Mouse (Mus musculus) left cerebral cortex, postnatal 10 days (tissue): ENCODE data around the gene Sh3gl2. TPM values are rescaled to one million over a fixed set of nuclear protein-coding genes. Genes with fewer than 3 reads are reported as not detected.

Experiments
- DNase-seq, 2 experiments: peaks; one replicate each; pipeline ENCODE4 v3.0.0; 2021 to 2022; ENCODE audit warnings: low spot score in 2 of 2, mixed read lengths in 1 of 2; ENCODE audit errors: extremely low spot score in 1 of 2
- intact Hi-C: fragments of 180-260 bp; cut with DNase I; formaldehyde crosslinking; loops from one replicate; pipeline ENCODE4 v1.15.1; 2025
- total RNA-seq, 2 experiments: library from RNA; stranded (reverse); gene quantifications; 2 replicates each; pipeline ENCODE4 v1.2.3; 2021

Gene Sh3gl2
- 100 to 1,000 TPM; 256 to 261 TPM for total RNA-seq

- intact Hi-C loops, result loop anchor here (5.0 kb wide), 2 partner anchors 122 to 172 kb away; no protein-coding TSS in a partner anchor
- DNase-seq, result peak; percentile 44 to 84
Observed at GRCm38 (mm10) chr4:85205071-85205635, at the start of gene Sh3gl2. Sh3gl2 (plus strand) TSS chr4:85205126.

- DNase-seq, result no peak
- intact Hi-C loops, result loop anchor here (5.0 to 10.0 kb wide), 3 partner anchors 641 to 1394 kb away; partner anchors contain the start of gene Saxo1
Observed at GRCm38 (mm10) chr4:85161156-85161555, 43.8 kb upstream of the Sh3gl2 start.

DNA sequence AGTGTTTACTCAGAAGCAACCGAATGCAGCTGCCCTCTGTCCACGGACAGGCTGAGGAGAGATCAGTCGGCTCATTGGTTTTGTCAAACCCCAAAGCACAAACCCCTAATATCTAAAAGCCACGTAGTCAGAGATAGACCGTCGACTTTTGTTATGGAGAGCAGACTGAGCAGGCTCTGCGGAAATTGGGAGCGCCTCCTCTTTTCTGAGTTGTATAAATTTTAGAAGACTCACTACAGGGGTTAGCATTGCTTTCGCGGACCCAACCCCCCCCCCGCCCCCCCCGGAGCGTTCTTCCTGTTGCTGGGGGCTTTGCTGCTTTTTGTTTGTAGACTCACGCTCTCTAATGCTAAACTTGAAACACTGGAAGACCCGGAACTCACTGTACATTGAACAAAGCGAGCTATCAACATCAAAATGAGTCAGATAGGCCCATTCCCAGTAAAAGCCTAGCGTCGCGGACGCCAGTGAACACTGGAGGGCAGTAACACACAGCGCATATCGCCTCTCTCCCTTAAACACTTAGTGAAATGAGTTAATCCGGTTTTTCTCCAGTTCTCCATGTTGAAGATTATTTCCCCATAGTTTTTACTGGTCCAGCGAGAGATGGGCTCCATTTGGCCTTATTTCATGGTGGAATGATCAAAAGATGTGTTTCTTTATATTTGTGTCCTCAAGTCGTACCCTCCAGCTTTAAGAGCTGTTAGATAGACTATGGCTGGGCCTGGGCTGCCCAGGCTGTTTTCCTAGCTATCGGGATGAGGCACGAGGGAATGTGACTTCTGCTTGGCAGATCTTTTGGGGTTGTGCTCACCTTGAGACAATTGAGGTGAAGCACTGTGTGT, 42.2 kb upstream of the Sh3gl2 start:
- intact Hi-C loops, result loop anchor here (2.0 to 10.0 kb wide), 4 partner anchors 230 to 1392 kb away; partner anchors contain the start of gene Saxo1
- DNase-seq, result peak; percentile 44 to 54

GRCm38 (mm10) chr4:85163313-85163615, 41.7 kb upstream of the Sh3gl2 start:
- DNase-seq, result no peak
- intact Hi-C loops, result loop anchor here (2.0 to 10.0 kb wide), 4 partner anchors 230 to 1392 kb away; partner anchors contain the start of gene Saxo1

DNA sequence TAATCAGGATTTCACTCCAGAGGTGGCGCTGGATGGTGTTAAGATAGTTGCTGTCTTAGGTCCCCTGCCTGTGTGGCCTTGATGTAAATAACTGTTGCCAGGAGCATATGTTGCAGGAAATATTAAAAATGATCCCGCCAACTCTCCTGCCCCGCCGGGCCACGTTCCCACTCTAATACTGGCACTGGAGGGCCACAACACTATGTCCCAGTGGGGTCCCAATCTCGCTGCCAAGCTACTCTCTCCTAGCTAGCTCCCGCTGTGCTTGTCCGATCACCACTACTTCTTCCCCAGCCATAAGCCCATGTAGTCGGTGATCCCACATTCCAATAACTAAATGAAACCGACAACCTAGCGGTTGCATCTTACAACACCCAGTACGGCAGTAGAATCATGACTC, 36.9 kb upstream of the Sh3gl2 start:
- intact Hi-C loops, result loop anchor here (10.0 kb wide), 1 partner anchor 1387 kb away; the partner anchor contains the start of gene Saxo1
- no peak for DNase-seq

DNA sequence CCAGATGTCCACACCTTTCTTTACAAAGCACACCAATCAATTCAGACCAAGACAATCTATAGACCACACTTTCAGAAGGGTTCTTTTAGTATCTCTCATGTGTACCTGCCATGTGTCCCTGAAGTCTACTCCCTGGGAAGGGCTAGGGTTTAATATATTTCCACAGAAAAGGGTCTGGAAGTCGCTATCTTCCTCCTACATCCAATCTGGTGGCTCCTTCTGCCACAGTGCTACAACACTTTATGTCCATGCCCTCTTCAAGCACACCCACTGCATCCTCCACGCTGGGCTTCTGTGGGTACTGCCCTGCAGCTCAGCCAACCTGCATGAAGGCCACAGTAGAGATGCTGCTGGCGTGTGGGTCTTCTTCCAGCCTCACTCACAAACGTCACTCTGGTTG, 29.5 kb upstream of the Sh3gl2 start:
- DNase-seq, result no peak
- intact Hi-C loops, result no loop called here

DNA sequence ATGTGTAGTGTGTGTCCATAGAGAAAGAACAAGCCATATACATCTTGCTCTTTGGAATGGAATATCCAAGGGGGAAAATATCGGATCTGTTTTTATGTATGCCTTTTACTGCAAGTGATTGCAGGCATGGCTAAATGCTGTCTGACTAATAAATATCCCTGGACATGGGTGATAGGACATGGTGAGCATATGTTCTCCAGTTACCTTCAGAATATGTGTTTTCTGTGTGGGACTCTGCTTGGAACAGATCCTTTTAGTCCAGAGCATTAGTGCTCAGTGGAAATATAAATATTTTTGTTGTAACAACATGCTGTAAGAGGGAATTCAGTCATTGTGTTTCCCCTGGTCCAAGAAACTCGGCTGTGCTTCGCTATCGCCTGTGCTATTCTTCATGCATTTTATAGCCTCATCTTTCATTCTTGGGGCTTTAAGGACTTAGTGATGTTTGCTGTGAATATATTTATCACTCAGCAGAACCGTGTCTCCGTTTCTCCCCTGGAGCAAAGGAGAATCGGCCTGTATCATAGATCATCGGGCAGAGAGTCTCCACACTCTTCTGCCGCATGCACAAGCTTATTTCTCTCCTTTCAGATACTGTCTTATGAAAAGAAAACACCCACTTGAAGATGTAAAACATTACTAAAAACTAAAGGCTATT, 26.4 kb upstream of the Sh3gl2 start:
- no peak for DNase-seq
- intact Hi-C loops, result no loop called here

DNA sequence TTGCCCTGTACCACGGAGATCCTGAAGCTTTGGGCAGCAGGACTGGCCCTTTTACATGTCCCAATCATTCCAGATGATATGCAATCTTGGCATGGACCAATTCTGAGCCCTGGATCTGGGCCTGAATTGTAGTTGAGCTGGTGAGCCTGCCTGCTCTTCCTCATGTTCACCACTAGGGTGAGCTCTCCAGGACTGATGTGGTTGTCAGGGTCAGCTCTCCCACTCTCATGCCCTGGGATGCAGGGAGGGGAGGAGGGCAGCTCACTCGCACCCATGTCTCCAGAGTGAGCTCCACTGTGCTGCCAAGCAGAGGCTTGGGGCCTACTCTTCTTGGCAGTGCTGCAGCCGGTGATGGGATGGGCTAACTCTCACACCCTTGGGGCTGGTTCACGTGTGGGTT, 18.9 kb upstream of the Sh3gl2 start:
- intact Hi-C loops, result no loop called here
- DNase-seq, result no peak

- intact Hi-C loops, result no loop called here
- peak; percentile 36 to 69 for DNase-seq
Observed at GRCm38 (mm10) chr4:85196201-85196600, 8.7 kb upstream of the Sh3gl2 start.

- intact Hi-C loops, result no loop called here
- no peak for DNase-seq
Observed at GRCm38 (mm10) chr4:85198431-85198830, 6.5 kb upstream of the Sh3gl2 start.

GRCm38 (mm10) chr4:85202582-85202981, 2.3 kb upstream of the Sh3gl2 start:
- no peak for DNase-seq
- intact Hi-C loops, result no loop called here

GRCm38 (mm10) chr4:85205636-85206211, 798 bp downstream of the Sh3gl2 start:
- intact Hi-C loops, result loop anchor here (5.0 kb wide), 2 partner anchors 122 to 172 kb away; no protein-coding TSS in a partner anchor
- DNase-seq, result peak in 1 of 2 experiments; percentile 55

DNA sequence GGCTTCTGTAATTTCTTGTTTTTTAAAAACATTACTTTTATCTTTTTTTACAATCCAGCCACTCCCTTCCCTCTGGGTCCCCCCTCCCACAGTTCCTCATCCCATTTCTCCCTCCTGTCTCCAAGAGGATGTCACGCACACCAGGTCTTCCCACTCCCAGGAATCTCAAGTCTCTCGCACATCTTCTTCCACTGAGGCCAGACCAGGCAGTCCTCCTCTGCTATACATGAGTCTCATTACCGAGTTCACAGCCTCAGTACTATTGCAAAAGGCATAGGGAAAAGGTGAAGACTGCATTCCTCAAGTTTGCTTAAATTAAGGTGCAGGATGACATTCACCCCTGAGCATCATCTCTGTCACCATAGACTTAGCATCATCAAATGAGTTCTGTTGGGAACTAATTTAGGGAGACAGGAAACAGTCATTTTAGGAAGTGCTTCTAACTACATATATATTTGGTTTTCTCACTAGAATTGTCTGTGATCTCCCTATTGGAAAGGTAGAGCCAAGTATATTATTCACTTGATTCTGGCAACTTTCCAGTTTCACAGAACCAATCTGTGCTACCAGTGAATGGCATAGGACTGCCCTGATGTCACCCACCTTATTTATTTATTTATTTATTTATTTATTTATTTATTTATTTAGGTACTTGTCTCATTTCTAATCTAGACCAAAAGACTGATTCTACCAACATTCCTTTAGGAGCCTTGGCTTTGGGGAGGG, 1.9 kb downstream of the Sh3gl2 start:
- intact Hi-C loops, result loop anchor here (5.0 kb wide), 2 partner anchors 120 to 170 kb away; no protein-coding TSS in a partner anchor
- no peak for DNase-seq

DNA sequence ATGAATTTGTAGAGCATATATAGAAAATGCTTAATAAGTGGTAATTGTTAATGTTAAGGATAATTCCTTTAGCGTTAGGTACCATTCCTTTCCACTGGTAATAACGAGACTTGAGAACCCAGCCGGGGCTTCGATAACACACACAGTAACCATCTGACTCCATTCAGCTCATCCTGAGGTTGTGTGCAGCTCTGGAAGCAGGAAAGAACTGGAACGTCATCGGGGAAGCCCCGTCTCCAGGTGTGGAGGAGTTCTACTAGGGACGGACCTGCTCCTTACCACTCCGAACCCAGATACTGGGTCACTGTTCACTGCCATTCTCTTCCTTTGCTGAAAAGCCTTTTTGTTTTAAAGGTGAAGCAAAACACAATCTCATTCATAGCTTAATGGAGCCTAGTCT, 2.6 kb downstream of the Sh3gl2 start:
- no peak for DNase-seq
- intact Hi-C loops, result loop anchor here (5.0 kb wide), 2 partner anchors 120 to 170 kb away; no protein-coding TSS in a partner anchor

- DNase-seq, result no peak
- intact Hi-C loops, result loop anchor here (5.0 kb wide), 2 partner anchors 119 to 169 kb away; no protein-coding TSS in a partner anchor
Observed at GRCm38 (mm10) chr4:85208531-85208930, 3.6 kb downstream of the Sh3gl2 start.

- intact Hi-C loops, result no loop called here
Observed at GRCm38 (mm10) chr4:85210953-85211352, 6.0 kb downstream of the Sh3gl2 start.

GRCm38 (mm10) chr4:85217003-85217402, 12.1 kb downstream of the Sh3gl2 start:
- no peak for DNase-seq
- intact Hi-C loops, result no loop called here

More at GRCm38 (mm10) chr4:85210953-85211352, 6.0 kb downstream of the Sh3gl2 start:
- no peak for DNase-seq

DNA sequence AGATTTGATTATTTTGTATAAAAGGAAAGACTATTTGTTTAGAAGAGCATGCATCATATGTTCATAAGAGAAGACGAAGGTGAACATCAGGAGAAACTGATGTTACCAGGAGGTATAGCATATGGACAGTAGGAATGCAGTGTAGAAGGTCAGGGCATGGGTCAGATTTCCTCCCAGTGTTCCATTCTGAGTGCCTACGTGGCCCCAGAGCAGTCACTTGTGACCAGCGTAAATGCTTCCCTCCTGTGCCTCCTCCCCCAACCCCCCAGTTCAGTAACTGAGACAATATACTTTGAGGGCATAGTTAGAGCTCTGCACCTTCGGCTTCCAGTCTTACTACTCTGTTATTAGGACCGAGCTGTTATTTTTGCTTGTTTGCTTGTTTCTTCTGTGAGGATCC, 17.8 kb downstream of the Sh3gl2 start:
- DNase-seq, result no peak
- intact Hi-C loops, result no loop called here
